Mouse (Mus musculus) heart, embryonic 16.5 days (tissue): ENCODE results near the gene Orc6. TPM values are rescaled to one million over a fixed set of nuclear protein-coding genes. Genes with fewer than 3 reads are reported as not detected.
A peak's percentile ranks its signal among the peaks of the same experiment; 100 is the strongest.

ENCODE experiments used
- ATAC-seq: fragments of 200-750 bp; cut with Nextera tagmentation; replicated peaks from 2 replicates; pipeline ENCODE4 v1.8.0; 2017; ENCODE audit warnings: moderate number of reproducible peaks; ENCODE audit not compliant: insufficient read depth, low FRiP score; ENCODE audit errors: extremely low read depth
- H3K27ac ChIP-seq: fragments of 300-500 bp; sonication (generic); 2 replicates; pipeline ENCODE4 v1.5.1; 2014; ENCODE audit warnings: mild to moderate bottlenecking, low read length, control low read depth, moderate library complexity
- H3K27me3 ChIP-seq: fragments of 300-500 bp; sonication (generic); 2 replicates; pipeline ENCODE4 v1.6.1; 2014; ENCODE audit warnings: low read length, mixed read lengths; ENCODE audit not compliant: control insufficient read depth, insufficient read depth
- H3K36me3 ChIP-seq: fragments of 300-500 bp; sonication (generic); 2 replicates; pipeline ENCODE4 v1.6.1; 2014; ENCODE audit not compliant: control insufficient read depth, insufficient read depth
- H3K4me1 ChIP-seq: fragments of 300-500 bp; sonication (generic); 2 replicates; pipeline ENCODE4 v1.6.1; 2014; ENCODE audit warnings: low read length, mixed read lengths; ENCODE audit not compliant: control insufficient read depth, insufficient read depth
- H3K4me2 ChIP-seq: fragments of 300-500 bp; sonication (generic); 2 replicates; pipeline ENCODE4 v1.6.1; 2014; ENCODE audit warnings: low read depth, mild to moderate bottlenecking, control low read depth, low read length
- H3K4me3 ChIP-seq: fragments of 300-500 bp; sonication (generic); 2 replicates; pipeline ENCODE4 v1.5.1; 2014; ENCODE audit warnings: mild to moderate bottlenecking, control low read depth, low read length
- H3K9ac ChIP-seq: fragments of 300-500 bp; sonication (generic); 2 replicates; pipeline ENCODE4 v1.6.1; 2014; ENCODE audit warnings: low read length, control low read depth
- H3K9me3 ChIP-seq: fragments of 300-500 bp; sonication (generic); replicated peaks from 2 replicates; pipeline ENCODE4 v1.6.1; 2016; ENCODE audit warnings: low read length; ENCODE audit not compliant: control insufficient read depth
- WGBS: fragments of 180-500 bp; shearing (Covaris S2); extraction: QIAGEN DNeasy Blood & Tissue Kit; methylation state at CpG from one replicate; pipeline ENCODE4 v1.1.7; 2014; 5-methylcytosine and 5-hydroxymethylcytosine counted together
- polyA plus RNA-seq: library from polyadenylated mRNA; unstranded; fragments of >200 nt; fragmentation: Nextera tagmentation; extraction: Ambion mirVana; gene quantifications from 2 replicates; pipeline ENCODE4 v1.2.1, GENCODE M21; 2015

Gene Orc6
- polyA plus RNA-seq, 1 experiment from 2014 or later, result 53.5 TPM

- Histone ChIP-seq H3K4me2 (no peak overlapping the region), H3K4me1 (peaks cover 3% of the 10 kb centered on the region; the same call in 1 of the 2 replicates), H3K27ac (0 out of 2 replicates have a peak overlapping the region, but pooled peaks have one; percentile 4), H3K27me3 (no peaks in the 10 kb centered on the region), H3K4me3 (no peak overlapping the region), H3K36me3 (peaks cover 8% of the 10 kb centered on the region; the same call in 1 of the 2 replicates), H3K9me3 (peaks cover 6% of the 10 kb centered on the region; the same call in 1 of the 2 replicates), H3K9ac (no peak overlapping the region)
- ATAC-seq, result no peak
- WGBS, result 52% methylated on average over 4 of the region's 4 CpGs
These were observed 19.1 kb downstream of the Orc6 start for GRCm38 (mm10) chr8:85318534-85318933.

GRCm38 (mm10) chr8:85321981-85322380 lies 22.5 kb downstream of the Orc6 start:
- no peak for ATAC-seq
- 85% methylated on average over 15 of the region's 15 CpGs for WGBS
- no peaks in the 10 kb centered on the region for H3K27me3 ChIP-seq
- no peak overlapping the region for H3K4me2 ChIP-seq
- peaks cover 3% of the 10 kb centered on the region; the same call in 1 of the 2 replicates for H3K4me1 ChIP-seq
- no peak overlapping the region for H3K4me3 ChIP-seq
- H3K9me3 ChIP-seq, result peaks cover 6% of the 10 kb centered on the region; the same call in 1 of the 2 replicates
- H3K9ac ChIP-seq, result no peak overlapping the region
- H3K27ac ChIP-seq, result no peak overlapping the region
- peaks cover 32% of the 10 kb centered on the region for H3K36me3 ChIP-seq

- Histone ChIP-seq H3K4me2 (no peak overlapping the region), H3K9ac (no peak overlapping the region), H3K4me3 (no peak overlapping the region), H3K4me1 (peaks cover 3% of the 10 kb centered on the region; the same call in 1 of the 2 replicates), H3K27ac (no peak overlapping the region), H3K36me3 (peaks cover 33% of the 10 kb centered on the region), H3K27me3 (no peaks in the 10 kb centered on the region), H3K9me3 (peaks cover 6% of the 10 kb centered on the region; the same call in 1 of the 2 replicates)
- WGBS, result 76% methylated on average over 3 of the region's 3 CpGs
- ATAC-seq, result no peak
These were observed 23.7 kb downstream of the Orc6 start for GRCm38 (mm10) chr8:85323084-85323483.

GRCm38 (mm10) chr8:85327036-85327435 lies 27.6 kb downstream of the Orc6 start:
- 77% methylated on average over 9 of the region's 9 CpGs for WGBS
- Histone ChIP-seq H3K4me1 (no peaks in the 10 kb centered on the region), H3K36me3 (peaks cover 47% of the 10 kb centered on the region), H3K27ac (no peak overlapping the region), H3K9ac (no peak overlapping the region), H3K9me3 (no peaks in the 10 kb centered on the region), H3K27me3 (no peaks in the 10 kb centered on the region), H3K4me2 (no peak overlapping the region), H3K4me3 (no peak overlapping the region)
- no peak for ATAC-seq

- WGBS, result 63% methylated on average over 1 of the region's 1 CpGs
- Histone ChIP-seq H3K27ac (no peak overlapping the region), H3K4me3 (no peak overlapping the region), H3K4me1 (no peaks in the 10 kb centered on the region), H3K9me3 (no peaks in the 10 kb centered on the region), H3K27me3 (no peaks in the 10 kb centered on the region), H3K9ac (no peak overlapping the region), H3K4me2 (no peak overlapping the region), H3K36me3 (peaks cover 44% of the 10 kb centered on the region)
- ATAC-seq, result no peak
These were observed 30.1 kb downstream of the Orc6 start for GRCm38 (mm10) chr8:85329506-85329905.

GRCm38 (mm10) chr8:85335105-85335504 lies 35.7 kb downstream of the Orc6 start:
- H3K4me3 ChIP-seq, result no peak overlapping the region
- H3K36me3 ChIP-seq, result peaks cover 27% of the 10 kb centered on the region
- ATAC-seq, result no peak
- H3K27me3 ChIP-seq, result no peaks in the 10 kb centered on the region
- no peak overlapping the region for H3K27ac ChIP-seq
- H3K9me3 ChIP-seq, result no peaks in the 10 kb centered on the region
- H3K4me2 ChIP-seq, result no peak overlapping the region
- no peak overlapping the region for H3K9ac ChIP-seq
- no peaks in the 10 kb centered on the region for H3K4me1 ChIP-seq

GRCm38 (mm10) chr8:85336211-85336933 lies 36.9 kb downstream of the Orc6 start:
- WGBS, result 85% methylated on average over 6 of the region's 6 CpGs
- H3K36me3 ChIP-seq, result peaks cover 21% of the 10 kb centered on the region

GRCm38 (mm10) chr8:85337681-85338080 lies 38.2 kb downstream of the Orc6 start:
- Histone ChIP-seq H3K27me3 (no peaks in the 10 kb centered on the region), H3K4me2 (no peak overlapping the region), H3K27ac (no peak overlapping the region), H3K9me3 (no peaks in the 10 kb centered on the region), H3K36me3 (peaks cover 18% of the 10 kb centered on the region), H3K4me3 (no peak overlapping the region), H3K4me1 (no peaks in the 10 kb centered on the region), H3K9ac (no peak overlapping the region)
- no peak for ATAC-seq
- 60% methylated on average over 4 of the region's 4 CpGs for WGBS

More at GRCm38 (mm10) chr8:85336211-85336933, 36.9 kb downstream of the Orc6 start:
- Histone ChIP-seq H3K4me1 (no peaks in the 10 kb centered on the region), H3K4me3 (no peak overlapping the region), H3K27ac (no peak overlapping the region), H3K9me3 (no peaks in the 10 kb centered on the region), H3K9ac (no peak overlapping the region), H3K27me3 (no peaks in the 10 kb centered on the region), H3K4me2 (no peak overlapping the region)
- ATAC-seq, result no peak

GRCm38 (mm10) chr8:85339871-85340573 lies 40.6 kb downstream of the Orc6 start:
- Histone ChIP-seq H3K36me3 (peaks cover 18% of the 10 kb centered on the region), H3K9ac (no peak overlapping the region)

More at GRCm38 (mm10) chr8:85339871-85340573, 40.6 kb downstream of the Orc6 start:
- 80% methylated on average over 5 of the region's 5 CpGs for WGBS
- H3K4me1 ChIP-seq, result no peaks in the 10 kb centered on the region
- no peak for ATAC-seq
- no peak overlapping the region for H3K4me2 ChIP-seq
- no peaks in the 10 kb centered on the region for H3K27me3 ChIP-seq
- H3K4me3 ChIP-seq, result no peak overlapping the region
- H3K9me3 ChIP-seq, result no peaks in the 10 kb centered on the region
- H3K27ac ChIP-seq, result no peak overlapping the region
